Mouse (Mus musculus) ES-E14 (cell line): ENCODE measurements around the gene Flot1. TPM values are rescaled to one million over a fixed set of nuclear protein-coding genes. Genes with fewer than 3 reads are reported as not detected.

ENCODE experiments used
- DNase-seq: peaks from one replicate; pipeline ENCODE4 v3.0.0-alpha.2; 2013; ENCODE audit warnings: low read depth, low spot score
- H3K27ac ChIP-seq: 2 replicates; pipeline ENCODE4 v1.5.1; 2012; ENCODE audit warnings: low read depth, mild to moderate bottlenecking, low read length, moderate library complexity, mixed read lengths; ENCODE audit not compliant: poor library complexity, insufficient read depth, severe bottlenecking
- H3K36me3 ChIP-seq: 2 replicates; pipeline ENCODE4 v1.6.1; 2012; ENCODE audit warnings: mild to moderate bottlenecking, low read length, moderate library complexity, mixed read lengths; ENCODE audit not compliant: control insufficient read depth, poor library complexity, insufficient read depth, severe bottlenecking
- H3K4me1 ChIP-seq, 2 experiments: fragments of 150-350 bp in 1 of 2; sonication (generic) in 1 of 2; 2 replicates each; pipeline ENCODE4 v1.6.1; 2012; ENCODE audit warnings: low read length in 2 of 2, mild to moderate bottlenecking in 1 of 2, mixed read lengths in 1 of 2; ENCODE audit not compliant: control insufficient read depth in 2 of 2, insufficient read depth in 2 of 2, poor library complexity in 1 of 2
- H3K4me3 ChIP-seq, 2 experiments: fragments of 150-350 bp in 1 of 2; sonication (generic) in 1 of 2; 2 replicates each; pipeline ENCODE4 v1.5.1; 2012; ENCODE audit warnings: low read length in 2 of 2, low read depth in 1 of 2, mild to moderate bottlenecking in 1 of 2, mixed read lengths in 1 of 2; ENCODE audit not compliant: insufficient read depth in 1 of 2, poor library complexity in 1 of 2, severe bottlenecking in 1 of 2
- H3K9ac ChIP-seq: 2 replicates; pipeline ENCODE4 v1.6.1; 2012; ENCODE audit warnings: low read depth, mild to moderate bottlenecking, low read length, mixed read lengths; ENCODE audit not compliant: poor library complexity, insufficient read depth, severe bottlenecking
- H3K9me3 ChIP-seq: fragments of 150-350 bp; sonication (generic); 2 replicates; pipeline ENCODE4 v1.6.1; 2012; ENCODE audit warnings: low read depth, mild to moderate bottlenecking, low read length; ENCODE audit not compliant: control insufficient read depth, insufficient read depth
- CHD2 ChIP-seq: IDR thresholded peaks from 2 replicates; pipeline ENCODE4 v1.6.1; 2014; ENCODE audit warnings: mild to moderate bottlenecking, low read depth, low read length, inconsistent platforms
- HCFC1 ChIP-seq: IDR thresholded peaks from 2 replicates; pipeline ENCODE4 v1.6.1; 2012; ENCODE audit warnings: low read length, inconsistent platforms, borderline replicate concordance; ENCODE audit not compliant: insufficient read depth
- MAFK ChIP-seq: IDR thresholded peaks from 2 replicates; pipeline ENCODE4 v1.6.1; 2014; ENCODE audit warnings: mild to moderate bottlenecking, low read depth, low read length, inconsistent platforms; ENCODE audit not compliant: insufficient read depth
- ZC3H11A ChIP-seq: IDR thresholded peaks from 2 replicates; pipeline ENCODE4 v1.6.1; 2012; ENCODE audit warnings: low read depth, mild to moderate bottlenecking, inconsistent platforms, low read length, borderline replicate concordance
- ZNF384 ChIP-seq: IDR thresholded peaks from 2 replicates; pipeline ENCODE4 v1.6.1; 2012; ENCODE audit warnings: low read depth, low read length, inconsistent platforms
- in situ Hi-C, 2 experiments: fragments of 600-800 bp; cut with MboI; formaldehyde crosslinking; loops; one replicate each; pipeline ENCODE4 v1.15.1; 2025; ENCODE audit warnings: low sequenced_read_pairs in 2 of 2, inconsistent platforms in 1 of 2; ENCODE audit not compliant: unreplicated experiment in 2 of 2
- total RNA-seq: library from RNA; depleted of rRNA; stranded (reverse); fragments of 300-350 nt; gene quantifications from 2 replicates; pipeline ENCODE4 v1.2.3, GENCODE M21; 2012

Gene Flot1
- total RNA-seq, 1 experiment = 34.6 TPM

- Histone ChIP-seq H3K9me3 (no peaks in the 10 kb centered on the region), H3K36me3 (peaks cover 15% of the 10 kb centered on the region), H3K4me1 (peaks cover 0 to 13% of the 10 kb centered on the region in 2 experiments; a peak in 3 of 4 replicates), H3K27ac (peak within 1 kb of the TSS; percentile 77), H3K4me3 (peak within 1 kb of the TSS; percentile 76 to 77), H3K9ac (peak within 1 kb of the TSS; percentile 84)
- TF ChIP-seq CHD2 (peak; percentile 62; the same call in 1 of the 2 replicates), HCFC1 (peak; percentile 73), ZNF384 (peak; percentile 90), ZC3H11A (no peak), MAFK (peak; percentile 78)
- peak; percentile 100 for DNase-seq
- in situ Hi-C loops = no loop called here
Measured at GRCm38 (mm10) chr17:35841076-35841950, 18.3 kb downstream of the Flot1 start, which contains the start of gene Mdc1. Mdc1 (plus strand) TSS chr17:35841515.

- Histone ChIP-seq H3K36me3 (peaks cover 9% of the 10 kb centered on the region), H3K4me1 (peaks cover 0 to 13% of the 10 kb centered on the region in 2 experiments; a peak in 3 of 4 replicates), H3K9me3 (no peaks in the 10 kb centered on the region), H3K9ac (peak overlapping the region; percentile 84), H3K4me3 (peak overlapping the region; percentile 76 to 77), H3K27ac (peak overlapping the region; percentile 77)
- no peak for DNase-seq
- TF ChIP-seq ZC3H11A (no peak), ZNF384 (no peak), MAFK (no peak), CHD2 (no peak), HCFC1 (no peak)
- in situ Hi-C loops = no loop called here
Measured at GRCm38 (mm10) chr17:35842006-35842405, 19.0 kb downstream of the Flot1 start.

GRCm38 (mm10) chr17:35843514-35843913 lies 20.5 kb downstream of the Flot1 start:
- no peak overlapping the region for H3K4me3 ChIP-seq
- in situ Hi-C loops = no loop called here
- H3K9ac ChIP-seq = no peak overlapping the region

GRCm38 (mm10) chr17:35848112-35848511 lies 25.1 kb downstream of the Flot1 start:
- DNase-seq = no peak
- in situ Hi-C loops = no loop called here
- Histone ChIP-seq H3K4me3 (no peak overlapping the region), H3K36me3 (peaks cover 53% of the 10 kb centered on the region), H3K9ac (no peak overlapping the region), H3K4me1 (no peaks in the 10 kb centered on the region; a peak in 1 of 4 replicates), H3K9me3 (no peaks in the 10 kb centered on the region), H3K27ac (no peak overlapping the region)
- TF ChIP-seq CHD2 (no peak), ZC3H11A (no peak), ZNF384 (no peak), HCFC1 (no peak), MAFK (no peak)

More at GRCm38 (mm10) chr17:35843514-35843913, 20.5 kb downstream of the Flot1 start:
- Histone ChIP-seq H3K36me3 (peaks cover 23% of the 10 kb centered on the region), H3K27ac (no peak overlapping the region), H3K4me1 (peaks cover 0 to 13% of the 10 kb centered on the region in 2 experiments; a peak in 3 of 4 replicates), H3K9me3 (no peaks in the 10 kb centered on the region)
- no peak for TF ChIP-seq ZC3H11A
- TF ChIP-seq ZNF384 = no peak
- no peak for TF ChIP-seq MAFK
- TF ChIP-seq HCFC1 = no peak
- no peak for TF ChIP-seq CHD2
- DNase-seq = no peak
